Mouse (Mus musculus): ENCODE measurements around the gene Pik3ip1. TPM values are rescaled to one million over a fixed set of nuclear protein-coding genes. Genes with fewer than 3 reads are reported as not detected.
A peak's percentile ranks its signal among the peaks of the same experiment; 100 is the strongest.

The Pik3ip1 gene
- total RNA-seq, 1 experiment from 2014 or later = 11.1 TPM

GRCm38 (mm10) chr11:3302385-3302784, 27.8 kb upstream of the Pik3ip1 start:
- DNase-seq = no peak

- peak; percentile 42 for DNase-seq
Observed at GRCm38 (mm10) chr11:3302792-3303191, 27.4 kb upstream of the Pik3ip1 start.

GRCm38 (mm10) chr11:3305821-3306220, 24.4 kb upstream of the Pik3ip1 start:
- DNase-seq = peak; percentile 34

- DNase-seq = no peak
Observed at GRCm38 (mm10) chr11:3307875-3308274, 22.3 kb upstream of the Pik3ip1 start.

- DNase-seq = no peak
Observed at GRCm38 (mm10) chr11:3309884-3310283, 20.3 kb upstream of the Pik3ip1 start.

- DNase-seq = no peak
Observed at GRCm38 (mm10) chr11:3310789-3311585, 19.2 kb upstream of the Pik3ip1 start.

- no peak for DNase-seq
Observed at GRCm38 (mm10) chr11:3311586-3312347, 18.4 kb upstream of the Pik3ip1 start.

- DNase-seq = no peak
Observed at GRCm38 (mm10) chr11:3313294-3313693, 16.9 kb upstream of the Pik3ip1 start.

GRCm38 (mm10) chr11:3314148-3314547, 16.1 kb upstream of the Pik3ip1 start:
- DNase-seq = peak; percentile 86

- no peak for DNase-seq
Observed at GRCm38 (mm10) chr11:3318286-3318685, 11.9 kb upstream of the Pik3ip1 start.

- no peak for DNase-seq
Observed at GRCm38 (mm10) chr11:3328271-3328670, 1.9 kb upstream of the Pik3ip1 start.

GRCm38 (mm10) chr11:3328806-3329775, 1.1 kb upstream of the Pik3ip1 start:
- DNase-seq = peak; percentile 36

GRCm38 (mm10) chr11:3330566-3330965, 365 bp downstream of the Pik3ip1 start:
- DNase-seq = peak; percentile 91

GRCm38 (mm10) chr11:3330991-3331750, 970 bp downstream of the Pik3ip1 start:
- no peak for DNase-seq

- DNase-seq = peak; percentile 96
Observed at GRCm38 (mm10) chr11:3331756-3332642, 1.8 kb downstream of the Pik3ip1 start.

GRCm38 (mm10) chr11:3333111-3333695, 3.0 kb downstream of the Pik3ip1 start:
- no peak for DNase-seq

GRCm38 (mm10) chr11:3334141-3334710, 4.0 kb downstream of the Pik3ip1 start:
- peak; percentile 67 for DNase-seq

- DNase-seq = no peak
Observed at GRCm38 (mm10) chr11:3334711-3335316, 4.6 kb downstream of the Pik3ip1 start.

GRCm38 (mm10) chr11:3335651-3336216, 5.5 kb downstream of the Pik3ip1 start:
- peak; percentile 70 for DNase-seq
